Mouse (Mus musculus): ENCODE measurements around the gene Ptprm.
A peak's percentile ranks its signal among the peaks of the same experiment; 100 is the strongest.

The Ptprm gene

DNA sequence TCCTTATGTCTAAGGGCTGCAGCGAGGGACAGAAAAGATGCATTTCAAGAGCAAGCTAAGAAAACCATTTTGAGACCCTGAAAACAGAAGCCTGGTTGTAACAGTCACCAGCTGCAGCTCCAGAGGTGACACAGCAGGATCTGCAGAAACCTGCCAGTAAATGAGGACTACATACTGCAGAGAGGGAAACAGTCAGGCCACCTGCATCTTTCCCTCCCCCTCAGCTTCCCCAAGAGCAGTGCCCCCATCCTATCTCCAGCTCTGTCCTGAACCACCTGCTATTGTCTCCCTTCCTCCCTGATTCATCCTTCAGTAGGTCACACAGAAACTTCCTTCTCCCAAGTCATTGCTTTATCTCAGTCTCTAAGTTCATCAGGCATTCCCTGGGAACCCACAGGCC lies 274.7 kb downstream of the Ptprm start:
- no peak for DNase-seq (ENCODE audit: low read depth, low spot score)

DNA sequence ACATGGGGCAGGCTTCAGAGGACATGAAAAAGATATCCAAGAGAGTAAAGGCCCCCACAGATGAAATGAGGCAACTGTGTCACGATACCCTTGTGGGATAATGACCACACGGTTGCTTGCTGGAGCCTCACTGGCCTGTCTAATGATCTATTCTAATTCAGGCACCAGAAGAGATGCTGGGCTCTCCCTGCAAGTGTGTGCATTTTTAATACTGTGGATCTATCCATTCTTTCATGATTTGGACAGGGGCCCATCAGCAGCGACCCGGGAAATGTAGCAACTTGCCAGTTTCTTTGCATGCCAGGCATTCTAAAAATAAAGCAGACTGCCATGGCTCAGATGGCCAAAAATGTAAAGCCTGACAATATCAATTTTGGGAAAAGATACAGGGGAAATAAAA lies 280.7 kb downstream of the Ptprm start:
- no peak for DNase-seq (ENCODE audit: low read depth, low spot score)

GRCm38 (mm10) chr17:67073139-67073538 lies 281.1 kb downstream of the Ptprm start:
- DNase-seq (ENCODE audit: low read depth, low spot score) = no peak

DNA sequence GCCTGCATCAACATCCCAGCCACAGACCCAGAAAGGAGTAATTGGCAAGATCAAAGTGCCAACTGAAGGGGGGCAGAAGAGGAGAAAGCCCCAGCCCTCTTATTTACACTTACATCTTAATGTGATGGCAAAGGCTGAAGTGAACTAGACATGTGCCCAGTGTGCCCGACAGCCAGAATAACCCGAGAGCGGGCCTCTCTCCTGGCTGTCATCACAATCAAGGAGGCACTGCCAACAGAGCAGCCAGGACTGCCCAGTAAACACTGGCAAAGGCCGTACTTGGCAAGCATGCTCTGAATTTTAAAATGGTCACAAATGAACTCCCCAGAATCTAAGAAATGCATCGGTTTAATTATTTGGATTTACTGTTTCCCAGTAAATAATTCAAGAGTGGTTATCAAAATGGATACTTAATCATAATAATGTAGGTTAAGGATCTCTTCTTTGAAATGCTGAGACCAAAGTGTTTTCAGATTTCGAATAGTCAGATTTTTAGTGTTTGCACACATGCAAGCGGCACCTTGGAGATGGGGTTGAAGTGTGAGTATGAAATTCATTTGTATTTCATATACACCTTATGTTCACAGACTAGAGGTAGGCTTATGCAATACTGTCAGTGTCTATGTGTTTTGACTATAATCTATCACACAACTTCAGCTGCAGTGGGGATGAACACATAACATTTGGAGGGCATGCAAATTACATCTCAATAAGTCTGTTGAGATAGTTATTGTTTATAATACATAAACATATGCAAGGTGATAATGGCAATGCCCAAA lies 282.8 kb downstream of the Ptprm start:
- peak; percentile 21 for DNase-seq (ENCODE audit: low read depth, low spot score)

- no peak for DNase-seq (ENCODE audit: low read depth, low spot score)
These were observed 290.6 kb downstream of the Ptprm start for GRCm38 (mm10) chr17:67063611-67064010.

GRCm38 (mm10) chr17:67055681-67056080 lies 298.6 kb downstream of the Ptprm start:
- no peak for DNase-seq (ENCODE audit: low read depth, low spot score)

DNA sequence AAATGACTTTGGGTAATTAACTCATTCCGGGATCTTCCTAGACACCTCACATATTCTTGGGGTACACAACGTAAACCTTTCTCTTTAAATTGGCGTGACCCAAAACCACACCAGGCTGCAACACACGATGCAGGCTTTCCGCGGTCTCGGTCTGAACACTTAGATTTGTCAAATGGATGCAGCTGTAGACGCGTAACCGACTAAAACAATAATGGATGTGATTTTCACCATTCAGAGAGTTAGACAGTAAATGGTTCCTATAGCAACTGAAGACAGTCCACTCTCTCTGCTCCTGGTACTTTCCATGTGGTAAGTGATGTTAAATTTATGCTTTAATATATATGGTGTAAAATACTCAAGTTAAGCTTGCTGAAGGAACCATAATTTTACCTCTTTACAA lies 300.1 kb downstream of the Ptprm start:
- DNase-seq (ENCODE audit: low read depth, low spot score) = no peak

DNA sequence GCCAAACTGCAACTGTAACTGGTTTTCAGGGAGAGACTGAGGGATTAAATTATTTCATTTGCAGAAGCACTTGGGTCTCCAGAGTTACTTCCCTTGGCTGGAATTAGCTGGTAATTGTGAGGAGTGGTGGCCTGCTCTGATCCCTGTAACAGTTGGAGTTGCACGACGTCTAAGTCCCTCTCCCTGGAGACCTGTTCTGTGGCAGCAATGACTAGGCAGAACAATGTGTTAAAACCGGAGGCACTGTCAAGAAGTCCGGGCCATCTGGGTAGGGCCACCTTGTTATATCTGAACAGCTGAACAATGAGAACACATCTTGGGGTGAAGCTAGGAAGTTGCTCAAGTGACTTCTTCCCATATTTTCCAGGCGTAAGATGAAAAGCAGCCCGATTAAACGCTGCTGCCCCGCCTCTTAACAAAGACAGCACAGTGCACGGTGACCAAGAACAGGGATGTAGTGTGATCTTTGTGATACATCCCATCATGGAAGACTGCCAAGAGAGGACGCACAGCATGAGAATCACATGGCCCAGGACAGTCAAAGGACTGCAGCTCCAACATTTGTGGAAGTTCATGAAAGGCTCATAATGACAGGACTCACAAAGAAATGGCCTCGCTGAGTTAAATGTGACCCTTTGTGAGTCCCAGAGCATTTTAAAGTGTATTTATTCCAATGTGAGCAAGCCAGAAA lies 301.5 kb downstream of the Ptprm start:
- no peak for DNase-seq (ENCODE audit: low read depth, low spot score)

DNA sequence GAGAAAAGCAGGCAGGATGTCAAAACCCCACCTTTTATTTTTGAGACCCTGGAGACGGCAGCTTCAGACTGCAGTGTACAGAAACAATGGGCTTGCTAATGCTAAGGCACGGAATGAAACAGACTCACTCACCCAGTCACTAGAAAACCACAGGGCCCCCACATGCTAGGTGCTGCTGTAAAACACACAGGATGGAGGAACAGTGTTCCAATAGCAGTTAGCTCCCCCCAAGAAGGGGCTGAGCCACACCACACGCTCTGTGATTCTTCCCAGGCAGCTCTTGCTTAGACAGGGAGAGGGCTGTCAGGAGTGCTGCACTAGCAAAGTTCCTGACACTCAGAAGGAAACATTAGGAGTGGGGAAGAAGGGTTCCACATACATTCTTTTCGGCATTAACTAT lies 306.6 kb downstream of the Ptprm start:
- no peak for DNase-seq (ENCODE audit: low read depth, low spot score)

DNA sequence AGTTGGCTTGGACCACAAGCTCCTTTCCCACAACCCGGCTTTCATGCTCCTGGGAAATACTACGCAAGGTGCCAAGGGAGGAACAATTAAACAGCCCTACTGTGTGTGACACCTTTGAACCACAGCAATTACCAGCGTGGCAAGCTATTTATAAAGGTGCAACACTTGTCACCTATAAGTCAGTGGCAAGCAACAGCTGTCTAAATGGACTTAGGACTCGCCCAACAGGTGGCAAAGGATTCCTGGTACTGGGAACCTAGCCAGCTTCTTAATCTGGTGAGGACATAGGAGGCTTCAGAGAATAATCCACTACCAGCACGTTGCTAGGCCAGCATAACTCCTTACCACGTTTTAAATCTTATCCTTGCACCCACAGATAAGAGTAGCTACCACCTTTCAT lies 315.7 kb downstream of the Ptprm start:
- peak; percentile 10 for DNase-seq (ENCODE audit: low read depth, low spot score)

DNA sequence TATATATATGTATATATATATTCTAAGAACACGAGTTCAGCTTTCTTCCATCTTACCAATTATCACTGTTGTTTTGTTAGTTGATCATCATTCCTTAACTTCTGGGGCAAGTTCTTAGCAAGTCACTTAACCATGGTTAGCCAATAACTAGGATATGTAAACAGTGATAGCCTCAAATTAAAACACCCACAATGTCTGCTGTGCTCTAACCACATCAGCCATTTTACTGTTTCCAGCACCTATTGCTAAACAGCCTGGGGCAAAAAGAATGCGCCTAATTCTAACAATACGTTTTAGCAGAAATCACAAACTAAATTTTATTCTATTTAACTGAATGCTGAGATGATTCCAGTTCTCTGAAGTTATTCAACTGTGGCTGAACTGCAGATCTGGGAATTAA lies 320.7 kb downstream of the Ptprm start:
- no peak for DNase-seq (ENCODE audit: low read depth, low spot score)

GRCm38 (mm10) chr17:67032021-67032420 lies 322.2 kb downstream of the Ptprm start:
- no peak for DNase-seq (ENCODE audit: low read depth, low spot score)

DNA sequence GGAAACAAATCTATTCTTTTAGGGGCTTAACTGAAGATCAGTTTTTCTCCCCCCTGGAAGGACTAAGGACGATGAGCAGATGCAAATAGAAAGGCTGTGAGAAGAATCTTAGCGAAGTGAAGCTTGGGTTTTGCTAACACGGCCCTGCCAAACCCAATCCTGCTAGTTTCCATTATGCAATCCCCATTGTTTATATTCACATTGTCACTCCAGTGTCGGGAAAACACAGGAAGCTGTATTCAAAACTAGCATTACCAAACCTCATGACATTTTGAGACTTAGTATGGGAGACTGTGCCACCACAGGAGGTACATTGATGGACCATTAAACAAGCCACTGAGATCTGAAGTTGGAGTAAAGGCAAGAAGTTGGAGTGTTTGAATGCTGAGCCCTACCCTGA lies 322.9 kb downstream of the Ptprm start:
- no peak for DNase-seq (ENCODE audit: low read depth, low spot score)

DNA sequence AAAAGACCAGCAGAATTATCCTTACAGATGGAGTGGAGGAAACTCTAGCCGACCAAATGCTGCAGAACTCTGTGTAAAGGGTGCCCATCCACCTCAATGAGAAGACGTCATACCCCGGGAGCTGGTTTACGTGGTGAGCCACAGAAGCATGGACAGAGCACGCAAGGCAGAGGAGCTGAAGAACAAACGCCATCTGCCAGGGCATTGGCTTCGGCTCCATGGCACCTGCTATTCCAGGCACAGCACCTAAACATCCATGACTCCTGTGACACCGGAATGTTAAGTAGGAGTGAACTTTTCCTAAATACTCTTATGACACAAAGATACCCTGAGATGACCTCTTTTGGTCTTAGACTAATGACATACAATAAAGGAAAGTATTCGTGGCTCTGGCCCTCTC lies 327.0 kb downstream of the Ptprm start:
- DNase-seq (ENCODE audit: low read depth, low spot score) = no peak

DNA sequence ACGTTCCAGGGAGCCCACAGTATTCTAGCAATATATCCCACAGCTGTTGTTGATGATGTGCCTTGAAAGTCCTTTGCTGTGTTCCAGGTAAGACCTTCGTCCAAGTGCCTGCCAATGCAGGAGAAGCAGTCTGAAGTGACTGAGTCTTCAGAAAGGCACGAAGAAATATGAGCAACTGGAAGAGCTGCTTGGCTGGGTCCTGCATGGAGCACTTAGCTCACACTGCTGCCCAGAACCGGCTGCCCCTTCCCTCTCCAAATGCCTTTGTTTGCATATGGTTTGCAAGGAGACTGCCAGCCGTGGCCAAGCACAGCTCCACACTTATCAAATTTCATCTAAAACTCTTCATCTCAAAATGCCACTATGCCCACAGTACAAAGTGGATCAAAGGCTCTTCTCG lies 337.8 kb downstream of the Ptprm start:
- DNase-seq (ENCODE audit: low read depth, low spot score) = no peak

- no peak for DNase-seq (ENCODE audit: low read depth, low spot score)
These were observed 341.0 kb downstream of the Ptprm start for GRCm38 (mm10) chr17:67013217-67013616.

- DNase-seq (ENCODE audit: low read depth, low spot score) = no peak
These were observed 342.2 kb downstream of the Ptprm start for GRCm38 (mm10) chr17:67011836-67012583.

DNA sequence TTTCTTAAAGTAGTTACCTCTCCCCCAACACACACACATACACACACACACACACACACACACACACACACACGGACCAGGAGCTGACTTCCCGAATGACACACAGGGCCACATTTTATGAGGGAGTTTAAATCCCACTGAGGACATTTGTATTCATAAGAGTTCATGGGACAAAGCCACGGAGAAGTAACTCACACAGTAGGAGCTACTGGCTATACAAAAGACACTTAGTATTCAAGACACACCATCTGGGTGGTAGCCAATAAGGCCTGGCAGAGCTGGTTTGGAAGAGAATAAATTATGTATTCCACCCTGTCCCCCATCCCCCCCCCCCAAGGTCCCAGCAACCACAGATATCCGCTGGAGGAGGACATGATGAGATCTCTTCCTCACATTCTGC lies 344.1 kb downstream of the Ptprm start:
- DNase-seq (ENCODE audit: low read depth, low spot score) = no peak

DNA sequence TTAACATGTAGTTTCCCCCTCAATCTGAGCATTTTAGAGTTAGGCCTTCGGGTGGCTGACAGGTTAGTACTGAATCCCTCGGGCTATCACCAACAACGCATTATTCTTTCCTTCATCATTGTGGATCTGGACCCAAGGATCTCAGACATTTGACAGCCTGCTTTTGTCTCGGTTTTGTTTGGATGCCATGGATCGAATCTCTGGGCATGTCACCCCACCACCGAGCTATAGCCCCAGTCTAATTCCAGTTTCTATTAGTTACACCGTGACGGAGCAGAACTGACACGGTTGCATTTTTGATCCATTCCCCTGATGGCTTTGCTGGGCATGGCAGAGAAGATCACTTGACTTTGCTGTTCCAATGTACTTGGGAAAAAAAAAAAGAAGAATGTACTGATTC lies 346.1 kb downstream of the Ptprm start:
- no peak for DNase-seq (ENCODE audit: low read depth, low spot score)

DNA sequence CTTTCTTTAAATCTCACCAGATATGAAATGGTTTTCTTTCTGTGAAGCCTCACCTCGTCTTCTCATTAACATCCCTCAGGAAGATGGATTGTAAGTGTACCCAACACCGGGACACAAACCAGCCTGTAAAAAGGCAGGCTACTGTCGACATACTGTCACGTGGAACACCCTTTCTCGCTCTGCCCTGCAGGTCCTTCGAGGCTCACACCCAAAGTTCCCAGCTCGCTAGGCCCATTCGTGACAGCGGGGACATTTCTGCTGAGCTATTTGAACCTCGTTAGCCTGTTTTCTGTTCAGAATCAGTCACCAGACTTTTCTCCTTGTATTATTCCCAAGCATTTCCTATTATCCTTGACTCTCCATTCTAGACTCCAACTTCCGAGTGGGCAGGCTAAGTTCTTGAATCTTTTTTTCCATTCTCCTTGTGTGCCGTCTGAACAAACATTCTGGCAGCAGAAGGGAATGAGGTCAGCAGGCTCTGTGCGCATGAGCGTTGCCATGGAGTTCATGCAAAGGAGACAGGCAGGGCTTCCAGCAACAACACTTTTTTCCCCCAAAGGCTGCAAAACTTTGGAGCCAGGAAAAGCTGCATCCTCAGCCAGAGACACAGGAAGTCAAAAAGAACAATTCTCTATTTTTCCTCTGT lies 347.4 kb downstream of the Ptprm start:
- DNase-seq (ENCODE audit: low read depth, low spot score) = peak; percentile 85

- DNase-seq (ENCODE audit: low read depth, low spot score) = no peak
These were observed 357.4 kb downstream of the Ptprm start for GRCm38 (mm10) chr17:66996882-66997281.

- no peak for DNase-seq (ENCODE audit: low read depth, low spot score)
These were observed 358.2 kb downstream of the Ptprm start for GRCm38 (mm10) chr17:66996016-66996415.

All from skeletal muscle tissue, adult 2 months (tissue).